Mouse (Mus musculus): Measurements from ENCODE around the gene Robo1. TPM values are rescaled to one million over a fixed set of nuclear protein-coding genes. Genes with fewer than 3 reads are reported as not detected.

The Robo1 gene
- polyA plus RNA-seq, 1 experiment: 0.72 TPM

GRCm38 (mm10) chr16:73083077-73083476 lies 775.0 kb downstream of the Robo1 start:
- Histone ChIP-seq H3K4me3 (ENCODE audit: insufficient read depth, low read length) (no peak overlapping the region), H3K27ac (ENCODE audit: insufficient read depth, low read depth, low read length) (no peak overlapping the region), H3K4me1 (ENCODE audit: control insufficient read depth, insufficient read depth, low read length) (no peaks in the 10 kb centered on the region)
- TF ChIP-seq CTCF (IDR thresholded peaks at IDR 0.05; ENCODE audit: low read depth, low read length) (no peak), POLR2A (IDR thresholded peaks at IDR 0.05; ENCODE audit: borderline replicate concordance, low read depth, low read length) (no peak)
